Mouse (Mus musculus): Measurements from ENCODE around the gene Rin3. TPM values are rescaled to one million over a fixed set of nuclear protein-coding genes. Genes with fewer than 3 reads are reported as not detected.
A peak's percentile ranks its signal among the peaks of the same experiment; 100 is the strongest.

Rin3 gene
- total and polyA plus RNA-seq, 3 experiments, result 17.5 to 38.9 TPM; not detected in 1

- no peaks in the 10 kb centered on the region for H3K9me3 ChIP-seq (replicated peaks; ENCODE audit: insufficient read depth, low read length)
- H3K27ac ChIP-seq (ENCODE audit: control insufficient read depth, low read depth, low read length), result no peak overlapping the region
- TF ChIP-seq BHLHE40 (IDR thresholded peaks at IDR 0.05; ENCODE audit: borderline replicate concordance, low read depth, low read length), result peak; percentile 44; the same call in 1 of the 2 replicates
- TF ChIP-seq USF1 (IDR thresholded peaks at IDR 0.05; ENCODE audit: low read depth, low read length), result peak; percentile 64; the same call in 1 of the 2 replicates
- 0 out of 4 replicates have a peak, but pooled peaks of 1 of the 2 experiments have one; percentile 13 for TF ChIP-seq USF2 (IDR thresholded peaks at IDR 0.05; ENCODE audit: borderline replicate concordance in 1 of 2, insufficient read depth in 1 of 2, low read depth in 1 of 2, low read length in 2 of 2)
- TF ChIP-seq MYC (IDR thresholded peaks at IDR 0.05; ENCODE audit: low read depth, low read length), result no peak
- no peak for TF ChIP-seq EP300 (IDR thresholded peaks at IDR 0.05; ENCODE audit: low read depth in 1 of 2, low read length in 2 of 2)
- TF ChIP-seq TCF12 (IDR thresholded peaks at IDR 0.05; ENCODE audit: low read depth, low read length), result no peak
- no peak for TF ChIP-seq MAFK (IDR thresholded peaks at IDR 0.05; ENCODE audit: borderline replicate concordance, low read depth, low read length)
- TF ChIP-seq TAL1 (IDR thresholded peaks at IDR 0.05; ENCODE audit: low read length), result no peak
- TF ChIP-seq CTCF (IDR thresholded peaks at IDR 0.05 in 2 of 3, conservative IDR thresholded peaks at IDR 0.05 in 1 of 3; ENCODE audit: control insufficient read depth in 1 of 3, insufficient read depth in 1 of 3, low read depth in 2 of 3, low read length in 3 of 3, poor library complexity in 1 of 3, severe bottlenecking in 1 of 3), result no peak
- TF ChIP-seq RCOR1 (IDR thresholded peaks at IDR 0.05; ENCODE audit: low read depth, low read length), result no peak
- TF ChIP-seq MXI1 (IDR thresholded peaks at IDR 0.05; ENCODE audit: low read depth, low read length), result no peak
- TF ChIP-seq ELF1 (IDR thresholded peaks at IDR 0.05; ENCODE audit: low read depth, low read length), result no peak
- TF ChIP-seq MEF2A (IDR thresholded peaks at IDR 0.05; ENCODE audit: extremely low read depth, insufficient replicate concordance, low read depth, low read length, poor library complexity, severe bottlenecking), result no peak
- no peak for TF ChIP-seq POLR2AphosphoS5 (IDR thresholded peaks at IDR 0.05; ENCODE audit: borderline replicate concordance, low read depth, low read length)
- no peak for TF ChIP-seq NELFE (IDR thresholded peaks at IDR 0.05; ENCODE audit: low read depth, low read length)
- TF ChIP-seq SIN3A (IDR thresholded peaks at IDR 0.05; ENCODE audit: low read length), result no peak
- no peak for TF ChIP-seq E2F4 (IDR thresholded peaks at IDR 0.05; ENCODE audit: borderline replicate concordance, low read depth, low read length)
- no peak for TF ChIP-seq RAD21 (IDR thresholded peaks at IDR 0.05; ENCODE audit: low read depth, low read length)
- TF ChIP-seq NRF1 (IDR thresholded peaks at IDR 0.05; ENCODE audit: insufficient read depth, low read depth, low read length, poor library complexity, severe bottlenecking), result no peak
- peak overlapping the region; percentile 57 to 74 for H3K4me3 ChIP-seq (ENCODE audit: control insufficient read depth in 1 of 2, insufficient read depth in 1 of 2, low read depth in 2 of 2, low read length in 2 of 2)
- no peak for DNase-seq (ENCODE audit: low read depth, low spot score)
- peaks cover 12 to 32% of the 10 kb centered on the region in 2 experiments for H3K4me1 ChIP-seq (ENCODE audit: control insufficient read depth in 1 of 2, insufficient read depth in 2 of 2, low read length in 2 of 2)
- H3K9ac ChIP-seq (ENCODE audit: control insufficient read depth, low read depth, low read length, poor library complexity, severe bottlenecking), result peak overlapping the region; percentile 48
- H3K79me2 ChIP-seq (ENCODE audit: control insufficient read depth, insufficient read depth, low read length, poor library complexity), result no peaks in the 10 kb centered on the region
- H3K27me3 ChIP-seq (ENCODE audit: control insufficient read depth in 1 of 2, insufficient read depth in 2 of 2, low read length in 2 of 2), result no peaks in the 10 kb centered on the region
- H3K36me3 ChIP-seq (ENCODE audit: control insufficient read depth in 1 of 2, insufficient read depth in 2 of 2, low read length in 2 of 2), result peaks cover 0 to 24% of the 10 kb centered on the region in 2 experiments; a peak in 2 of 4 replicates
These were observed 156.3 kb downstream of the Rin3 start for GRCm38 (mm10) chr12:102438983-102439631.

All from MEL (cell line).